Mouse (Mus musculus): ENCODE results near the gene Xrra1. TPM values are rescaled to one million over a fixed set of nuclear protein-coding genes. Genes with fewer than 3 reads are reported as not detected.
"Not testable (repeated sequence)": the region's sequence is repeated elsewhere in the genome, so short reads cannot be mapped to it uniquely, and the experiment has no call there.

The Xrra1 gene
- total RNA-seq, 2 experiments from 2014 or later: 0.17 to 0.20 TPM

DNA sequence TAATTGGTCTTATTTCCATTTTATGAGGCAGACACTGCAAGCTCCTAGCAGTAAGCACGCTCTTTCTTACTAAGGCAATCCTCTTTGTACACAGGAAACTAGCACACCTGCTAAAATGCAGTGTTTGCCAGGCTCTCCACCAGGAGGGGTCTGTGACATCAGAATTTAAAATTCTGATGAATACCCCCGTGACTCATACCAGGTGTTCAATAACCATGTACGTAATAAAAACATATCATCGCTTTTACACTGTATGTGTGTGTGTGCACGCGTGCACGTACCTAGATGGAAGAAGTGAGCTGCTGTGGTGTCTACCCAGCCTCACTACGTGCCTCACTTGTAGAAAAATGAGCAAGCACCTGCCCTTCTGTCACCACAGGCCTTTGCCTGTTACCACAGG, 95.3 kb downstream of the Xrra1 start:
- no peak for DNase-seq

DNA sequence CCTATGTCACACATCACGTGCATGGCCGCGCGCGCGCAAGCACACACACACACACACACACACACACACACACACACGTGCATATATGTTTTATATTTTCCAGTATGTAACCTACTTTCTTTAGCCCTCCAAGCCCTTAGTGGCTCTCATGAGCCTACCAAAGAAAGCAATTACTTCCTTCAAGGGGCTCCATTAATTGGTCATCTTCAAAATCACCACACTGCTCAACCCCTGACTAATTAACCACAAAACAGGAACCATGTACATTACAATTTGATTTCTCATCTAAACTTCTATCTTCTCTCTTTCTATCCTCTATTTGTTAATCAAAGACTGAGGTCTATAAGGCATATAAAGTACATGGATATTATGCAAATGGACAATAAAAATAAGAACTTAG, 97.2 kb downstream of the Xrra1 start:
- DNase-seq: no peak

DNA sequence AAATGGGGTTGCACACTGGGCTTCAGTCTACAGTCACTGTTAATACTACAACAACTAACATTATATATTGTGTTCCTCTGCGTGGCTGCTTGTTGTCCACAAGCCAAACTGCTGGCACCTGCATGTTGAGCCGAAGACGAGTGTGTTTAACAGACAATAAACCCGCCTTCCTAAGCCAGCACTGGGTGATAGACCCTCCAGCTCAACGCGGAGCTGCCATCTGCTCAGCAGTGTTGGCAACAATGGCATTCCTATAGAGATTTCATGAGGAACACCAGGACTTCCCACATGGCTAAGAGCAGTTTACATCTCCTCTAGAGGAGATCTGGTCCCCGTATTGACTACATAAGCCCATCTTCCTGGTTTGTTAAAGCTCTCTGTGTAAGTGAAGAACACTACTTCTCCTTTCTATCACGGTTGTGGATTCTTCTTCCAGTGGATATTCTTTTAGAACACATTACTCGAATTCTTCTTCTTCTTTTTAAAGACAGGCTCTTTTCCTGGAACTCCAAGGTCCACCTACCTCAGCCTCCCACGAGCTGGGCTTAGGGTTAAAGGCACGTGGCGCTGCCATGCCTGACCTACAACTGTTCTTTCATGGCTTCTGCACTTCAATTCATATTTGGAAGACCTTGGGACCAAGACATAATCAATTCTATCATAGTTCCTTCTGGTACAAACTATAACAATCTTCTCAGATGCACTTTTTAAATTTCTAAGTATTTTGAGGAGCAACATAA, 98.5 kb downstream of the Xrra1 start:
- DNase-seq: no peak

DNA sequence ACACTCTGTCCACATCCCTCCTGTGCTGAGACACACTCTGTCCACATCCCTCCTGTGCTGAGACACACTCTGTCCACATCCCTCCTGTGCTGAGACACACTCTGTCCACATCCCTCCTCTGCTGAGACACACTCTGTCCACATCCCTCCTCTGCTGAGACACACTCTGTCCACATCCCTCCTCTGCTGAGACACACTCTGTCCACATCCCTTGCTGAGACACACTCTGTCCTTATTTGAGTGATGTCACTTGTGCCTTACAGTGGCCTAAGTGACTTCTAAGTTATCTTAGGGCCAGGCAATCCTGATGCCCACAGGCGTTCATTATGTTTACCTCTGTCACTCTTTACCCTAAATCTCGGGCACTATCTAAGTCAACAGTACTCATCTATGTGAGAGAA, 101.7 kb downstream of the Xrra1 start:
- DNase-seq: not testable (repeated sequence)

DNA sequence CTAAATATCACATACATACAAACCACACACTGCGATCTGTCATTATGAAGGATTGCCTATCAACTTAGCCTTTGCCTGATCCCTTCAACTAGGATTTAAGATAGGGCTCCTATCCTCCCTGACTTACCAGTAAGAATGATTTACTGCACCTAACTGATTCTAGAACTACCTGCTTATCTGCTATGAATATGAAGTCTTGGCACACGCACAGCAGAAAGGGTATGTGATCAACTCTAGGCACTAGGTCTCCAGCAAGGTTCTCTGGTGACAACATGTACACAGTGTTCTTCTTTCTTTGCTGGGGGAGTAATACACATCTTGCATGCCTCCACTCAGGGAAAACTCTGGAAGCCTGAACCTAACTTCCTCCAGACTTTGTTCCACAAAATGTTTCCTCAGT, 102.6 kb downstream of the Xrra1 start:
- DNase-seq: no peak

- no peak for DNase-seq
Measured at GRCm38 (mm10) chr7:99962536-99963236, 103.8 kb downstream of the Xrra1 start.

DNA sequence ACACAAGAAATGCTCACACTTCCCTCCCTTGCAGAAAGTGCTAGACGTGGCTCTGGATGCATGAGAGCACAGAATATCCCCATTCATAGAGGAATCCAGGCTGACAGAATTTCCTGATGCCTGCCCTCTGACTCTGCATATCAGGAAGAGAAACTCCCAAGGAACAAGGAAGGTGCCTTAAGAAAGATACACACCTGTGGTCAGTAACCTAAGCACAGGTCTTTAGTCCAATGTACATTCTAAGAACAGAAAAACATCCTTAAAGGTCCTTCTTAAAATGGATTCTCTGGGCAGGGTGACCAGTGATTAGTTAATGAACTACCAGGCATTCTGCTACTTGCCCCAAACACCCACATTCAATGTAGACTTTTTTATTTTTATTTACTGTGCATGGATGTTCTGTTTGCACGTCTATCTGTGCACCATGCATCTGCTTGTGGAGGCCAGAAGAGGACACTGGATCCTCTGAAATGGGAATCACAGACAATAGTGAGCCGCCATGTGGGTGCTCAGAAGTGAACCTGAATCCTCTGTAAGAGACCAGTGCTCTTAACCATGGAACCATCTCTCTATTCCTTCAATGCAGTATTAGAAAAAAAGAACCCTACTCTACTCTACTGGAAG, 104.4 kb downstream of the Xrra1 start:
- no peak for DNase-seq

DNA sequence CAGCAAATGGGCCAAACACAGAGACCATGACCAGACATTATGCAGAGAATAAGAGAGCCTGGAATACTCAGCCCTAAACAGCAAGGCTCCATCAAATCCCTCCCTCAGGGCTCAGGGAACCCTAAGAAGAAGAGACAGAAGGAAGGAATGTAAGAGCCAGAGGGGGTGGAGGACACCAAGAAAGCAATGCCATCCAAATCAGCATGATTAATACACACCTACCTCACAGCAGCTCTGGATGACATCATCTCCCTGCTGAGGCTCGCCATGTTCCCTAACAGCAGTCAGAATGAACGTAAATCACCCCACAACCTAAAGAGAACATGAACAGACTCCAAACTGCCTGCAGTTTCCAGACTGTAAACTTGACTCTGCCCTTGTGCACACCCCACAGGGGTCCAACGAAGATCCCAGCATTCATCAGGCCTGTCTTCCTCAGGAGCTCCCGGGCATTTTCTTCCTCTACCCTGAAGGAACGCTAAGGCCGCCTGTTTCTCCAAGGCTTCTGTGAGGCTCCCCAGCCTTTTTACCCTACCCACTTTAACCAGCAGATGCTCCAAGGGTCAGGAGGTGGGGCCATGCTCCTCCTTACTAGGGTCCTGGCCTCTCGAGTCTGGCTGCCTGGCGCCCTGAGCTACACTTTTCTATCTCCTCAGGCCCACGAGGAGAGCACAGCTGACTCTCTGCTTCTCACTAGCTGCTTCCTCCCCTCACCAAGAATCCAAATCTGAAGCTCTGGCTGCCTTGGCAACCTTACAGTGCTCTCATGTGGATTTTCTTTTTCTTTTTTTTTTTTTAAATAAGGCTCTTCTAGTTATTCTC, 106.3 kb downstream of the Xrra1 start:
- peak; percentile 23 for DNase-seq

DNA sequence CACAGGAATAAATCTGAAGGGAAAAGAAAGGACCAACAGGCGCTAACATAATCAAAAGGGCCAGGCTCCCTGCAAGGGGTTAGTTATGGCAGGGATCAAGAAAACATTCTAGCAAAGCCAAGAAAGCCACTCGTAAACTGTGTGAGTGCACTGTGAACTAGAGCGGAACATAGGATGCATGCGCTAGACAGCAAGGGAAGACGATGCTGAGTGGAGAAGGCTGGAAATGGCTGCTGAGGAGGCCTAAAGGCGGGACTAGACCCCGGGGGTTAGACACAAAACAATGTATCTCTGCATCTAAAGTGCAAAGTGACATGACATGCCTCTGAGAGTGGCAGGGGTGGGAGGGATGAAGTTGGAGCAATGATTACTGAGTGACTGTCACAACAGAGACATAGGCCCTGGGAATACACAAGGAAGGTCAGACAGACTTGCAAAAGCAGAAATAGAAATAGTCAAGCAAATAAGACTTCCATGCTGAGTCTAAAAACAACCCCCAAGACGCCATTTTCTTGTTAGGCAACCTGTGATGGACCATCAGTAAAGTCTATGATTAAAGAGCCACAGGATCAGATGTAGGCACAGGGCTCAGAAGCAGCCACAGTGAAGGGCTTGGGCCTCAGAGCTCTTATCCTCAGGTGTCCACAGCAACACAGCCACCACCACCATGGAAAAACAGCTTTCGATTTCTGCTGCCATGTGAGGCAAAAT, 107.2 kb downstream of the Xrra1 start:
- peak; percentile 4 for DNase-seq

Other genes starting within 250 kb of the Xrra1 start
- 1 to 10 TPM; 3.4 to 4.7 TPM for gene Tpbgl, start 232.0 kb upstream of the Xrra1 start, total RNA-seq (2021)
- gene Slco2b1, start 147.8 kb upstream of the Xrra1 start, total RNA-seq (2021): 1 to 10 TPM; 4.0 to 4.2 TPM
- gene Olfr520, start 128.8 kb upstream of the Xrra1 start, total RNA-seq (2021): not detected
- not detected for gene Olfr521, start 95.6 kb upstream of the Xrra1 start, total RNA-seq (2021)
- gene Neu3, start 30.7 kb upstream of the Xrra1 start, total RNA-seq (2021): 1 to 10 TPM; 3.1 to 3.6 TPM
- 10 to 100 TPM; 64.0 to 68.1 TPM for gene Spcs2, start 4.3 kb downstream of the Xrra1 start, total RNA-seq (2021)
- gene Rnf169, start 121.3 kb downstream of the Xrra1 start, total RNA-seq (2021): 10 to 100 TPM; 16.1 to 16.9 TPM
- not detected for gene Chrdl2, start 147.1 kb downstream of the Xrra1 start, total RNA-seq (2021)

All from heart, postnatal 4 days (tissue).